Mouse (Mus musculus) limb, embryonic 11.5 days (tissue): ENCODE results near the gene Zbtb20. TPM values are rescaled to one million over a fixed set of nuclear protein-coding genes. Genes with fewer than 3 reads are reported as not detected.

Experiments used
- ATAC-seq: fragments of 200-750 bp; cut with Nextera tagmentation; 2 replicates; pipeline ENCODE4 v1.8.0; 2017; ENCODE audit warnings: low read depth; ENCODE audit not compliant: insufficient number of reproducible peaks, low FRiP score, low TSS enrichment
- DNase-seq: peaks from one replicate; pipeline ENCODE4 v3.0.0-alpha.2; 2015; ENCODE audit warnings: low spot score
- H3K27ac ChIP-seq: fragments of 300-500 bp; sonication (generic); replicated peaks from 2 replicates; pipeline ENCODE4 v1.5.1; 2014; ENCODE audit warnings: low read depth, mild to moderate bottlenecking, low read length
- H3K27me3 ChIP-seq: fragments of 300-500 bp; sonication (generic); 2 replicates; pipeline ENCODE4 v1.6.1; 2014; ENCODE audit warnings: mild to moderate bottlenecking, low read length, mixed read lengths; ENCODE audit not compliant: control insufficient read depth, insufficient read depth
- H3K36me3 ChIP-seq: fragments of 300-500 bp; sonication (generic); 2 replicates; pipeline ENCODE4 v1.6.1; 2014; ENCODE audit warnings: mild to moderate bottlenecking, low read length, moderate library complexity, mixed read lengths; ENCODE audit not compliant: control insufficient read depth, insufficient read depth
- H3K4me1 ChIP-seq: fragments of 300-500 bp; sonication (generic); 2 replicates; pipeline ENCODE4 v1.6.1; 2014; ENCODE audit warnings: low read length, mixed read lengths; ENCODE audit not compliant: control insufficient read depth, insufficient read depth
- H3K4me2 ChIP-seq: fragments of 300-500 bp; sonication (generic); 2 replicates; pipeline ENCODE4 v1.6.1; 2014; ENCODE audit warnings: low read depth, mild to moderate bottlenecking, moderate library complexity; ENCODE audit not compliant: severe bottlenecking
- H3K4me3 ChIP-seq: fragments of 300-500 bp; sonication (generic); 2 replicates; pipeline ENCODE4 v1.5.1; 2014; ENCODE audit warnings: low read depth, low read length
- H3K9ac ChIP-seq: fragments of 300-500 bp; sonication (generic); 2 replicates; pipeline ENCODE4 v1.6.1; 2014; ENCODE audit warnings: mild to moderate bottlenecking, low read length
- H3K9me3 ChIP-seq: fragments of 300-500 bp; sonication (generic); 2 replicates; pipeline ENCODE4 v1.6.1; 2016; ENCODE audit warnings: low read length; ENCODE audit not compliant: control insufficient read depth
- WGBS: fragments of 180-500 bp; shearing (Covaris S2); extraction: QIAGEN DNeasy Blood & Tissue Kit; methylation state at CpG from one replicate; pipeline ENCODE4 v1.1.7; 2014; 5-methylcytosine and 5-hydroxymethylcytosine counted together
- polyA plus RNA-seq: library from polyadenylated mRNA; unstranded; fragments of >200 nt; fragmentation: Nextera tagmentation; extraction: Ambion mirVana; gene quantifications from 2 replicates; pipeline ENCODE4 v1.2.1, GENCODE M21; 2014

The Zbtb20 gene
- polyA plus RNA-seq, 1 experiment from 2014 or later: 12.9 TPM

- Histone ChIP-seq H3K36me3 (no peaks in the 10 kb centered on the region), H3K4me1 (0 out of 2 replicates have a peak, but pooled peaks cover 4% of the 10 kb centered on the region), H3K4me2 (no peak overlapping the region), H3K27me3 (peaks cover 3% of the 10 kb centered on the region; the same call in 1 of the 2 replicates), H3K4me3 (no peak overlapping the region), H3K9ac (no peak overlapping the region), H3K9me3 (no peaks in the 10 kb centered on the region), H3K27ac (no peak overlapping the region)
- DNase-seq: no peak
- no peak for ATAC-seq
- 50% methylated on average over 9 of the region's 9 CpGs for WGBS
These were observed 629.8 kb downstream of the Zbtb20 start for GRCm38 (mm10) chr16:43505314-43505950.

GRCm38 (mm10) chr16:43506189-43506751 is 630.6 kb downstream of the Zbtb20 start:
- Histone ChIP-seq H3K4me2 (no peak overlapping the region), H3K9ac (no peak overlapping the region), H3K9me3 (no peaks in the 10 kb centered on the region), H3K36me3 (no peaks in the 10 kb centered on the region), H3K4me1 (0 out of 2 replicates have a peak, but pooled peaks cover 4% of the 10 kb centered on the region), H3K27ac (no peak overlapping the region), H3K27me3 (peaks cover 3% of the 10 kb centered on the region; the same call in 1 of the 2 replicates), H3K4me3 (no peak overlapping the region)
- ATAC-seq: no peak
- DNase-seq: no peak
- 43% methylated on average over 9 of the region's 9 CpGs for WGBS

- 0 out of 2 replicates have a peak, but pooled peaks cover 4% of the 10 kb centered on the region for H3K4me1 ChIP-seq
- no peak overlapping the region for H3K4me2 ChIP-seq
- H3K4me3 ChIP-seq: no peak overlapping the region
- peaks cover 3% of the 10 kb centered on the region; the same call in 1 of the 2 replicates for H3K27me3 ChIP-seq
- ATAC-seq (no peak), DNase-seq (no peak)
- WGBS: 33% methylated on average over 10 of the region's 10 CpGs
- no peaks in the 10 kb centered on the region for H3K9me3 ChIP-seq
- no peak overlapping the region for H3K27ac ChIP-seq
- no peak overlapping the region for H3K9ac ChIP-seq
- no peaks in the 10 kb centered on the region for H3K36me3 ChIP-seq
These were observed 631.2 kb downstream of the Zbtb20 start for GRCm38 (mm10) chr16:43506771-43507405.

- no peak overlapping the region for H3K27ac ChIP-seq
- no peaks in the 10 kb centered on the region for H3K36me3 ChIP-seq
- WGBS: 80% methylated on average over 9 of the region's 9 CpGs
- H3K4me2 ChIP-seq: no peak overlapping the region
- H3K4me3 ChIP-seq: no peak overlapping the region
- no peak for DNase-seq
- no peak for ATAC-seq
- H3K9ac ChIP-seq: no peak overlapping the region
- 0 out of 2 replicates have a peak, but pooled peaks cover 4% of the 10 kb centered on the region for H3K4me1 ChIP-seq
- H3K27me3 ChIP-seq: no peaks in the 10 kb centered on the region
- H3K9me3 ChIP-seq: no peaks in the 10 kb centered on the region
These were observed 632.7 kb downstream of the Zbtb20 start for GRCm38 (mm10) chr16:43508166-43508998.

DNA sequence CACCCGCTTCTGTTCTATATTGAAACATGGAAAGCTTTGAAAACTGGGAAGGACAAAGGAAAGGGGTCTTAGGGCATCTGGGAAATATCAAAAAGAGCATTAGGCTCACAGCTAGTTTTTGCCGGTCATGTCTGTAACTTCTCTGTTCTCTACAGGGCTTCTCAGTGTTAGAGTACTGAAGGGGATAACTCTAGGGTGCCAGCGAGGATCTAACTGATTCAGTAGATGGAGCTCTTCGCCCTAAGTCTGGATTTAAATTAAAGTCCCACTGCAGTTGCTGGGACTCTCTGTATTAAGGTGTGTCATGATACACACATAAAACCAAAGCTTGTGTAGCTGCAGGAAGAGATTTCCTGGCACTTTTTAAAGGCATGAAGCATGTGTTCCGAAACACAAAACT is 634.8 kb downstream of the Zbtb20 start:
- H3K36me3 ChIP-seq: no peaks in the 10 kb centered on the region
- no peak overlapping the region for H3K4me3 ChIP-seq
- no peaks in the 10 kb centered on the region for H3K27me3 ChIP-seq
- ATAC-seq: no peak
- no peak for DNase-seq
- WGBS: 60% methylated on average over 5 of the region's 5 CpGs
- H3K4me1 ChIP-seq: no peaks in the 10 kb centered on the region
- no peak overlapping the region for H3K27ac ChIP-seq
- no peak overlapping the region for H3K4me2 ChIP-seq
- H3K9me3 ChIP-seq: no peaks in the 10 kb centered on the region
- no peak overlapping the region for H3K9ac ChIP-seq

- Histone ChIP-seq H3K27ac (no peak overlapping the region), H3K9me3 (no peaks in the 10 kb centered on the region), H3K27me3 (no peaks in the 10 kb centered on the region), H3K4me2 (no peak overlapping the region), H3K36me3 (no peaks in the 10 kb centered on the region), H3K9ac (no peak overlapping the region), H3K4me3 (no peak overlapping the region), H3K4me1 (no peaks in the 10 kb centered on the region)
- ATAC-seq (no peak), DNase-seq (no peak)
- 94% methylated on average over 4 of the region's 4 CpGs for WGBS
These were observed 635.9 kb downstream of the Zbtb20 start for GRCm38 (mm10) chr16:43511531-43511930.

DNA sequence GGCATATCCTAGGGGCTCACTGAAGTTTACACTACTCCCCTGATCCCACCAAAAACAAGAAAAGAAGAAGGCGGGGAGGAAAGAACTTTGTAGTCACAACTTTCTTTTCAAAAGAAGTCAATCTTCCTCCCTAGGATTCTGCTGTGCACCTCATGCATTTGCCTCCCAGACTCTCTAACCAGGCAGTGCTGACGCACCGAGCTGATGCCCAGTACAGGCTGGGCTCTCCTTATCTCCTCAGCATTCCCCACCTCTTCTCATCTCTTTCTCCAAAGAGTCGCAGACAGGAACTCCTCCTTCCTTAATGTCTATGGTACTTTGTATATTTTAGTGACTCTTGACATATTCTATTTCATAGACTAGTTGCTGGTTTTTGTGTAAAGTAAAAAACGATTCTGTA is 638.3 kb downstream of the Zbtb20 start:
- ATAC-seq: no peak
- H3K9ac ChIP-seq: no peak overlapping the region
- no peak overlapping the region for H3K4me3 ChIP-seq
- no peaks in the 10 kb centered on the region for H3K9me3 ChIP-seq
- no peak for DNase-seq
- no peak overlapping the region for H3K27ac ChIP-seq
- H3K27me3 ChIP-seq: no peaks in the 10 kb centered on the region
- no peak overlapping the region for H3K4me2 ChIP-seq
- WGBS: 85% methylated on average over 5 of the region's 5 CpGs
- H3K4me1 ChIP-seq: no peaks in the 10 kb centered on the region
- H3K36me3 ChIP-seq: no peaks in the 10 kb centered on the region

DNA sequence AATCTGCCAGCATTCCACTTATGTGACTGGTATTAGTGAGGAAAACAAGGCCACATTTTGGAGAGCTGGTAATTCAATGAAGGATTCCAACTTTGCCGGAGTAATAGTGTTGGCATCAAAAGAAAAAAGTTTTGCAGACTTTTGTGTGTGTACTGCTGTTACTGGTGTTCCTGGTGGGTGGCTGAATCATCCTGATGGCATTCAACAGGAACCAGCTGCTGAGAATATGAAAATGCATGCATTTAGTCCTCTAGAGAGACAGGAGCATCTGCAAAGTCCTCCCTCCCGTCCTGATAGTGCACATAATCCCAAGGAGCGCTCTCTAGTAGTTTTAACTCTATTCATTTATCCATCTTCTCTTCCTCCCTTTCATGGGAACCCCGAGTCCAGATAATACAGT is 639.9 kb downstream of the Zbtb20 start:
- Histone ChIP-seq H3K4me1 (no peaks in the 10 kb centered on the region), H3K9ac (no peak overlapping the region), H3K9me3 (no peaks in the 10 kb centered on the region), H3K27ac (no peak overlapping the region), H3K36me3 (no peaks in the 10 kb centered on the region), H3K4me2 (no peak overlapping the region), H3K4me3 (no peak overlapping the region), H3K27me3 (no peaks in the 10 kb centered on the region)
- ATAC-seq: no peak
- WGBS: 84% methylated on average over 4 of the region's 4 CpGs
- DNase-seq: no peak
